Mouse (Mus musculus): Measurements from ENCODE around the gene Rp9. TPM values are rescaled to one million over a fixed set of nuclear protein-coding genes. Genes with fewer than 3 reads are reported as not detected.

The Rp9 gene
- 22.8 TPM for polyA plus RNA-seq (2015; fragmentation: Illumina TruSeq; extraction: RNeasy Lipid Tissue Mini Kit (QIAGEN cat#74804); ENCODE audit: insufficient read depth, low read depth, low replicate concordance)

GRCm38 (mm10) chr9:22469643-22470042 lies at the start of gene Rp9:
Gene Rp9 (minus strand): TSS chr9:22469743.

DNA sequence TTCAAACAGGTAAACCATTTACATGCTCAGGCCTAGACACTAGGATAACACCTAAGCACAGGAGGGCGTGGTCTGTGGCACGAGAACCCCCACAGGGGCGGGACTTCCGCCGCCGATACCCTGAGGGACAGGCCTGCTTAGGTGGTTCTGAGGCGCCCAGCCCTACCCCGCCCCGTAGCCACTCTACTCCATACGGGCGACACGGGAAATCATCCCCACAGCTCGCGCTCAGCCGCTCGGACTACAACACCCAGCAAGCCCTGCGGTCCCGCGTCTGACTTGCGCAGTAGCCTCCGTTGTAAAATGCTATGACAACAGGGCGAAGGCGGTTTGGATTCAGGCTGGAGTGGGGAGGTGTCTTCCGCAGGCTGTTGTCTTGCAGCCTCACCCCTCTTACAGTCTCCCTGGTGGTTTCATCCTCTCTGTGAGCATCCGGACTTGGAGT lies 5.9 kb upstream of the Rp9 start, which contains the start of gene Bbs9:
Gene Bbs9 (plus strand): TSS at position 292 of the 445 bp plus-strand sequence.

GRCm38 (mm10) chr9:22453990-22454389 lies 15.6 kb downstream of the Rp9 start, which contains the start of gene Gm17545:
Gene Gm17545 (plus strand): TSS chr9:22454290.

DNA sequence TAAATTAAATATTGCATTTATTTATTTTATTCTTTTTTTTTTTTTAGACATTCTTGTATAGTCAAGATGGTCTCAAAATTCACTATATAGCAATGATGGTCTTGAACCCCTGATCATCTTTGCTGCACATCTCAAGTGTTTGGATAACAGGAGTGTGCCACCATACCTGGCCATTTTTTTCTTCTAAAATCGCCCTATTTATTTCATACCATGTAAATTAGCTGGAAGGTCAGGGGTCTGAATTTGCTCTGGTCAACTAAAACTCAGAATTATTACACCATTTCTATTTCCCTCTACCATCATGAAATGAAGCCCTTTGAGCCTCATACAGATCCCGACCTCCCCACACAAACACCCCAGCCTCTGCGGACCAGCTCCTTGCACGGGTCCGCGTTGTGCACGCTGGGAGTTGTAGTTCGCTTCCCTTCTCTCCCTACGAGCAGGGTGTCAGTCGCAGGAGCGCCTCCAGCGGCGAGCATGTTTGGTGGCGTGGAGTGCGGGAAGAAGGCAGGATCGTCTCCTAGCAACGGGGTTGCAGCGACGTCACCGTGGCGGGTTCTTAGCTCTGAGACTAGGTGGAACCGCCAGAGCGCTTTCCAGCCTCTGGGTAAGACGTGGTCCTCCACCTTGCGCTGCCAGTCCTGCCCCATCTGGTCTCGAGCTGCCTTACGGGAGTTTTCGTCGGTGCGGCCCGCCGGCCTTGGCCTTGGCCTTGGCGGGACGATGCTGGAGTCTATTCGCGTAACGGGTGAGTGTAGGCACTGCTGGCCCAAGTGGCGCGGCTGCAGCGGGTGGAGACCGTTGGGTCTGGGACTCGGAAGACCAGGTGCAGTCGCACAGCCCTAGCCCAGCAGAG lies 58.3 kb downstream of the Rp9 start, which contains the start of gene 9530077C05Rik:
Gene 9530077C05Rik (plus strand): TSS at position 512 of the 856 bp plus-strand sequence.

DNA sequence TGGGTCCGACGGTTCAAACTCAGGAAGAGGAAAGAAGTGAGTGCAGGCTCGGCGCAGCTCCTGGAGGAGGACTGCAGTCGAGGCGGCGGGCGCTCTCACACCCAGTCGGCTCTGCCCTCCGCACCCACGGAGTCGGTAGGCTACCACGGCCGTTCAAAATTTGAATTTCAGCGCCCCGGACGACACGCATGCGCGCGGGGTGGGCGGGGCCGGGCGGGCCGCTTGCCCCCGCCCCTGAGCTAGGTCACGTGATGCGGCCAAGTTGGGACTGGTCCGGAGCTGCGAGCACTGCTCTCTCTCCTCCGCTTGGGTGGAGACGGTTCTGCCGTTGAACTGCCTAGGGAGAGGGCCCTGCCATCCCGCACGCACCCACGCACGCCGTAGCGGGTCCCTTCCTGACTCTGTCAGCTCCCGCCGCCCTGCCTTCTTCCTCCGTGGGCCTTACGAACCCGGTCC lies 80.5 kb downstream of the Rp9 start, which contains the start of gene Anln:
Gene Anln (minus strand): TSS at position 168 of the 456 bp plus-strand sequence.

Other genes starting within 250 kb of the Rp9 start
- gene Zfp809, start 244.0 kb downstream of the Rp9 start, polyA plus RNA-seq (2015; fragmentation: Illumina TruSeq; extraction: RNeasy Lipid Tissue Mini Kit (QIAGEN cat#74804); ENCODE audit: insufficient read depth, low read depth, low replicate concordance) = 11.5 TPM
- gene Zfp599, start 209.8 kb downstream of the Rp9 start, polyA plus RNA-seq (2015; fragmentation: Illumina TruSeq; extraction: RNeasy Lipid Tissue Mini Kit (QIAGEN cat#74804); ENCODE audit: insufficient read depth, low read depth, low replicate concordance) = not detected
- 8.2 TPM for gene Zfp810, start 162.1 kb downstream of the Rp9 start, polyA plus RNA-seq (2015; fragmentation: Illumina TruSeq; extraction: RNeasy Lipid Tissue Mini Kit (QIAGEN cat#74804); ENCODE audit: insufficient read depth, low read depth, low replicate concordance)
- 1.0 TPM for gene Anln, start 80.6 kb downstream of the Rp9 start, polyA plus RNA-seq (2015; fragmentation: Illumina TruSeq; extraction: RNeasy Lipid Tissue Mini Kit (QIAGEN cat#74804); ENCODE audit: insufficient read depth, low read depth, low replicate concordance)
- 1.00 TPM for gene 9530077C05Rik, start 58.2 kb downstream of the Rp9 start, polyA plus RNA-seq (2015; fragmentation: Illumina TruSeq; extraction: RNeasy Lipid Tissue Mini Kit (QIAGEN cat#74804); ENCODE audit: insufficient read depth, low read depth, low replicate concordance)
- not detected for gene Gm17545, start 15.5 kb downstream of the Rp9 start, polyA plus RNA-seq (2015; fragmentation: Illumina TruSeq; extraction: RNeasy Lipid Tissue Mini Kit (QIAGEN cat#74804); ENCODE audit: insufficient read depth, low read depth, low replicate concordance)
- gene Bbs9, start 6.0 kb upstream of the Rp9 start, polyA plus RNA-seq (2015; fragmentation: Illumina TruSeq; extraction: RNeasy Lipid Tissue Mini Kit (QIAGEN cat#74804); ENCODE audit: insufficient read depth, low read depth, low replicate concordance) = 4.4 TPM